Mouse (Mus musculus) retina, postnatal 1 day (tissue): ENCODE measurements around the gene Zic2.
A peak's percentile ranks its signal among the peaks of the same experiment; 100 is the strongest.

Source experiments
- DNase-seq: peaks from one replicate; pipeline ENCODE4 v3.0.0-alpha.2; 2012

Zic2 gene

DNA sequence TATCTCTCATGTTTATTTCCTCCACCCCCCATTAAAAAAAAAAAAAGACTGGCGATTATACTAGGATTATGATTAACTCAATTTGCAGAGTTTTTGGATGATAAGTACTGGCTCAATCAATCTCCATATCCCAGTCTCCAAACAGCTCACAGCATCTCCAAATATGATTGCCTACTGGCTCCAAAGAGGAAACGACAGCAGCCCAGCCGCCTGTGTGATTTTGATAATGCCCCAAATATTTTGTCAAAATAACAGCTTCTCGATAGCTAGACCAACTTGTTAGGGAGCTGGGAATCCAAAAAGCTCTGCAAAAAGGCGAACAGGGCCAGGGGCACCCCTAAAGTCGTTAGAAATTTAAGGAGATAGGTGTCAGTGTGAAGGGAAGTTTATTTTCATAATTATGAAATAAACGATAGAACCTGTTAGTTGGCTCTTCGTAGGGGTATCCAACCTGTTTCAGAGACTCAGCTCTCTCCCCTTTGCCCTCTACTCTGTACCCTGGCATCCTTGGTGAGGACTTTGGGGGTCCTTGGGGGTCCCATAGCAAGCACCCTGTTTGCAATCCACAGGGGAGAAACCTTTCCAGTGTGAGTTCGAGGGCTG, 2.8 kb downstream of the Zic2 start:
- peak; percentile 39 for DNase-seq

DNA sequence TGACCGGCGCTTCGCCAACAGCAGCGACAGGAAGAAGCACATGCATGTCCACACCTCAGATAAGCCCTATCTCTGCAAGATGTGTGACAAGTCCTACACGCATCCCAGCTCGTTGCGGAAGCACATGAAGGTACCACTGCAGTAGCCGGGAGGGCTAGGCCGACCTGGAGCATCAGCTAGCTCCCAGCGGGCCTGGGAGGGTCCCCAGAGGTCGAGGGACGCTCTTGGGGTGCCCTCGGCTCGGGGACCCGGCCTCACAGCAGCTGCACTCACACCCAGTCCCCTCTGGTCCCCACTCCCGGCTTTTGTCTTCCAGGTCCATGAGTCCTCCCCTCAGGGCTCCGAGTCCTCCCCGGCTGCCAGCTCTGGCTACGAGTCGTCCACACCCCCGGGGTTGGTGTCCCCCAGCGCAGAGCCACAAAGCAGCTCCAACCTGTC, 3.4 kb downstream of the Zic2 start:
- DNase-seq: peak; percentile 73

DNA sequence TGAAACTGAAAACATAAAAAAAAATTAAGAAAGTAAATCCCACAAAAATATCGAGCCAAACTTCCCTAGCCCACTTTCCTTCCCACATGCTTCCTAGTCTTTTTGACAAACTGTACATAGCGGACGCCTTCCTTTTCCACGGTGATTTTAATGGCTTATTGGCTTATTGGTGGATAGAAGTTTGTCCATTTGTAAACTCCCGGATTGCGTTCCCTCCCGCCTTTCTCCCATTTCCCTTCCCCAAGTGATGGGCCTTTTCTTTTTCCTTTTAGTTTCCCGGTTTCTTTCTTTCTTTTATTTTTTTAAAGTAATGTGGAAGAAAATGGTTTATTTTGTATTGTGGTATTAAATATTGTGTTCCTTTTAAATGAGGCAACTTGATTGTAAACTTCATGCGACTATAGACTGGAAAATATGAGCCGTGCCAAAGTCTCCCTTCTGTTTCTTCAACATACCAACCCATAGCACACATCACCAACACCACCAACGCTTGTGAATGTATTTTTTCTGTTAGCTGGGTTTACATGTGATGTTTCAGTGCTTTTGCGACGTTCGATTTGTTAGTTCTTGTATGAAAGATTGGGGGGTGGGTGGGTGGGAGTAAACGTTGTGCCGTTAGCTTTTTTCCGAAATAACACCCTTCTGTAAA, 4.3 kb downstream of the Zic2 start:
- peak; percentile 35 for DNase-seq

DNA sequence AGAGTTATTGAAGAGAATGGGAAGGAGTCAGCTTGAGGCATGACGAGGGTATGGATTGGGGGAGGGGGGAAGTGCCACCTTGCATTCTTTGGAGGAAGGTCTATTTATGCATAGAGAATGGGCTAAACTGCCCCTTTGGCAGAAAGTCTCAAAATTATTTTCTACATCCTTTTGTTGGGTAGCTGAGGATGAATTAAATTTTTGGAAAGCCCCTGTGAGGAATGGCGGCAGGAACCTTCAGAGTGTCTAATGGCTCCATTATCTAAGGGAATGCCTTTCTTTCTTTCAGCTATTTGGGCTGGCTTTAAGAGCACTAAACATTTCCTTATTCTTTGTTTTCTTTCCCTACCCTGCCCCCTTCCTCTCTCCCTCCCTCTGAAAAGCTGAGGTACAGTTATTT, 5.1 kb downstream of the Zic2 start:
- peak; percentile 37 for DNase-seq

DNA sequence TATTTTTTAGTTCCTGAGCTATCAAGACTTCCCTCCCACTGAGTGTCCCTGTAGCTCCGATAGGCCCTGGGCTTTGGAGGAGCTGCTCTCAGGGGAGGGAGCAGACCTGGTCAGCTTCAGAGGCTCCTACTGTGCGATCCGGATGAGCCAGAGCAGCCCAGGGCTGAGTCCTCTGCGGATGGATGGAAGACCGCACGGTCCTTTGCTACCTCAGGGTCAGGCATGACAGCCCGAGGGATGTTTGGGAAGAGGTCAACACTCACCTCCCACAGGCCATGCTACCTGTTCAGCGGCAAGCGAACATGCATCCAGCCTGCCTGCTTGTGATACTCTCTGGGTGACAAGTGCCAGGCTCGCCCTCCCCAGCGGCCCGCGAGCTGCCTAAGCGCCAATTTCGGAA, 5.9 kb downstream of the Zic2 start:
- DNase-seq: peak; percentile 53

DNA sequence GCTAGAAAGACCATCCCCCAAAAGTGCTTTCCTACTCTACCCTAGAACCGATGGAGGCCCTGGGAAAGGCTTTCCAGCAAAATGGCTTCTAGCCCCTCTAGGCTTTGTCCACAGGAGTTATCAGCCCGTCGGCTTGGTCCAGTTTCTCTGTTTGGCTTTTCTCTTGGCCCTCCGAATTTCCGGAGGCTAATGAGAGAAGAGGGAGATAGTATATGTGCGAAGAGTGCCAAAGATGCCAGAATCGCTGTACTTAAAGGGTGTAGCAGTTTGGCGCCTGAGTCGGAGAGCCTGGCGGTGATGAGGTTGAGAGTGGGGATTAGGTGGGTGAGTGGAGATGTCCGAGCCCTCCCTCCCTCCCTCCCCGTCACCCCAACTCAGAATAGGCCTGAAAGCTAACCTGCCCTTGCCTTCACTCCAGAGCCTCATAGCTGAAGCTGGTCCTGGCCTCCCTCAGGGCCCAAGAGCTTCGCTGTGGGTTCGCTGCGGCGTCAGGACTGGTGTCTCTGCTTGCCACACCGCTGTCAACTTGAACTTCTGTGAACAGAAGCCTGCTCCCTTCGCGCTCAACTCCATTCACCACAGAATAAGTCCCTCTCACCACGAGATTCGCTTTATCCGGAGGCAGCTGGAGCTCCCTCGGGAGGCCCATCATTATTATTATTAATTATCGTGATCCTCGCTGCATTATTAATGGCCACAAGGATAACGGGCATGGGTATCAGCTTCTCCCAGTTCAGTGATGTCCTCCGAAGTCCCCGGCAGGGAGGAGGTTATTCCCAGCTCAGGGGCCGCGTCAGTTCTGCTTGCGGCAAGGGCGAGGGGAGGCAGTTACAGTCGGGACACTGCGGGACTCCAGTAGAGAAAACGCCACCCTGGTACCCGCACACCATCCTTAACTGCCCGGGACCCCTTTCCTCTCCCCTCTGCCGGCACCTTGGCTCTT, 7.1 kb downstream of the Zic2 start:
- DNase-seq: peak; percentile 85

DNA sequence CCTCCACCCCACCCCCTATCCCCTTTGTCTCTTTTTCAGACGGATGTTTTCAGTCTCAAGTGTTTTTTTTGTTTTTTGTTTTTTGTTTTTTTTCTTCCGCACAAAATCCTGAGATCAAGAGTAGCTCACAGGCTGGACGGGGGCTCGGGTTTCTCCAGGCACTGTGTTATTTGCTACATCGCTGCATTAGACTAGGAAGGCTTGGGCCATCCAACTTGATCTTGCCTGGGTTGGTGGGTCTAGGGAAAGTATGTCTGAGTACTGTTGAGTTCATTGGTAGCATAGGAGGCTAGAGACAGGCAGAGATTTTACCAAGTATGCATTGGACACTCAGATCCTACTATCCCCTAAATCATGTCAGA, 7.8 kb downstream of the Zic2 start:
- DNase-seq: no peak

DNA sequence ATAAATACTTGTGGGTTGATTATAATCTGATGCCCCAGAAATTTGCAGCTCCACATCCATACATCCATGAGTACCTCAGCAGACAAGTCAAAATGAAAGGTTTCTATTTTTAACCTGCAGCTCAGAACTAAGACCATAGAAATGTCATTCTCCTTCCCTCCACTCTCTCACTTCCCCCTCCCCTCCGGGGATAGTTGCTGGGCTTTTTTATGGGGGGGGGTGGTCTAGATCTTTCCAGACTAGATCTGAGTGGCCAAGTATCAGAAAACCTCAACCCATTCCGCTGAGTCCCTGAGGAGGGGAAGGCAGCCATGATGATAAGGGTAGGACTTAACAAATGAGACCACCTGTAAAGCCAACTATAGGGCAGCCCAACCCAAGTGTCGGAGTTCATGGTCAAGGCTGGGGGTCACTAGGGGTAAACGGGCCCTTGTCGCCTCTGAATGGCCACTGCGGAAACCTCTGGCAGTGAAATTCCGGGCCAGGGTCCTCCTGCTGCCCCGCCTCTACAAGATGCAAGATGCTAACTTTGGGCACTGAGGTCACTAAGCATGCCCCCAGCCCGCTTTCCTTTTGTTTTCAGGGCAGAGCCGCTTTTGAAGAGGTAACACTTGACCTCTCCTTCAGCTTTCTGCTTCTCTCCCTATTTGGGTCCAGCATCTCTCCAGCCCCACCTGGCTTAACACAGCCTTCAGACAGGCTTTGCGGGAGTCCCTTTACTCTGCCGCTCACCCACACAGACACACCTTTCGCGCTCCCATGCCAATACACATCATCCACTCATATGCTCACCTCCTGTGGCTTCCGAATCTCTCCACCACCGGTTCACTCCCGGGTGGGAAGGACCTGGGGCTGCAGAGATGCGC, 8.6 kb downstream of the Zic2 start:
- peak; percentile 31 for DNase-seq

DNA sequence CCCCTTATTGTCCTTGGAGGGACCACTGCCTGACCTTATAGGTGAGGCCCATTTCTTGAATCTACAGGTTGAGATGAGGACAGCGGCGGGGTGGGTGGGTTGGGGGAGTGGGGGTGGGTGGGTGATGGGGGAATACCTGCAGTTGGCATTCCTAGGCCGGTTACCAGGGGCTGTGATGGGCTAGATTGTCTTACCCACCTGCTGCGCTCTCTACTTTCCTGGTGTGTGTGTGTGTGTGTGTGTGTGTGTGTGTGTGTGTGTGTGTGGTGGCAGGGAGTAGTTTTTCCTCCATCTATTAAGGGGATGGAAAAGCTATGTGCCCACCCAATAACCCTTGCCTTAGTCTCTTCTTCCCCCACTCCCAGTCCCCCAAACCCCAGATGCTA, 9.2 kb downstream of the Zic2 start:
- DNase-seq: no peak

DNA sequence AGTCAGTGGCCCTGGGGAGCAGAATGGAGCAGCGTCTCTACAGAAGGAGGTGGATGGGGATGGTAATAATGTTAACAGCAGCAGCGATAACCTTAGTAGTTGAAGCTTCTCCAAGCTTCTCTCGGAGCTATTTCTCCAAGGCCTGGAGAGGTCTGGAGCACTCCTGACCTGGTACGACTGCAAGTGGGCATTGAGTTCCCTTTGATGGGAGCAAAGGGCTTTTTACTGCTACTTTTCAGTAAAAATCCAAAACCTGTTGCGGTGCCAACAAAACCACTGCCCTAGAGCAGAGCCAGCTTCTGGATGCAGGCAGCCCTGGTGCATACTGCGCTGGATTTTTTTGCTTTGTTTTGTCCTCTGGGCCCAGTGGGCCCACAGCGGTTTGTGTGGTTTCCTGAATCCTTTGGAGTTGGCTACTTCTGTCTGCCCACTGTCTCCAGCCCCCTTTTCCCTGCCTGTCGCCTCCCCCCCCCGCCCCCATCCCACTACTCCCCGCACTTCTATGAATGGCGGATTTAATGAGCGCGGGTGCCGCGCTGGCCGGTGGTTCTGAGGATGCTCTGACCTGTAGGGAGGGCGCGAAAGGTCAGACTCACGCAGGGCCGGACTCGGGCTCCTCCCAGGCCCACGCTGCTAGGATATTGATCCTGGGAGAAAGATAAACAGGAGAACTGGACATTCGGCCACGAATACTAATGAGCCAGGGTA, 9.8 kb downstream of the Zic2 start:
- peak; percentile 70 for DNase-seq

DNA sequence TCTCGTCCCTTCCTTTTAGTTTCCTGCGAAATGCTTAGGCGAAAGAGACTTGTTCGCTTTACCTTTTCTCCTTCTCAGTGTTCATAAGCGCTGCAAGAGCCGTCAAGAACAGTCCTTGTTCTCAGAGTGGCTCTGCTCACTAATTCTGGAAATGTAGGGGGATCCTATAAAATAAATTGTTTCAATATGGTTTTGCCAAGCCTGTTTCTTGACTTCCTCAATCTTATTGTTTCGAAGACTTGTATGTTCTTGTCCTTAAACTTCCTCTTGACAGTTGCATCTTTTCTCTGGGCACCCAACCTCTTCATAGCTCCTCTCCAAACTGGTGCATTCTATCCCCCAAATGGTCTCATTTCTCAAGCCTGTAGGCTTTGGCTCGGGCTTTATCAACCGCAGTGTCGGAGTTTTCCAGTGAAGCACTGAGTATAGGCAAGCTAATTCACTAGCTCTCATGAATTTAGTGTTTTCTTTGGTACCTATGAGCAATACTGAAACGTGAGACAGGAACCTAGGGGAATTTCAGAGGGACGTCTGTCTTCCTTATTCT, 10.5 kb downstream of the Zic2 start:
- peak; percentile 50 for DNase-seq

DNA sequence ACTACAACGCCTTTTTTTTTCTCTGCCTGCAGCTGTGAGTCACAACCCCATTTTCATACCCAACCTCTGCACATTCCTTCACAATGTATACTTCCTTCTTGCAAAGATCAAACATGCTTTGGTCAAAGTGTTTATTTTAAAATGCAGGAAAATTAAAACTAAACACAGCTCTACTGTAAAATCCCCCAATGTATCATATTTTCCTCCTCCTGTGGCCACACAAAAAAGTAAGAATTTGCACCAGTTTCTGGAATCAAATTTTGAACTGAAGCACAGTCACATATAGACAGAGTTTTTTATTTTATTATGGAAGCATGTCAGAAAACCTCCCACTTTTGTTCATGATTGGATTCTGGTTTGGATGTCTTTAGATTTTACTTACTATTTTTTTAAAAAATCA, 11.4 kb downstream of the Zic2 start:
- peak; percentile 7 for DNase-seq

DNA sequence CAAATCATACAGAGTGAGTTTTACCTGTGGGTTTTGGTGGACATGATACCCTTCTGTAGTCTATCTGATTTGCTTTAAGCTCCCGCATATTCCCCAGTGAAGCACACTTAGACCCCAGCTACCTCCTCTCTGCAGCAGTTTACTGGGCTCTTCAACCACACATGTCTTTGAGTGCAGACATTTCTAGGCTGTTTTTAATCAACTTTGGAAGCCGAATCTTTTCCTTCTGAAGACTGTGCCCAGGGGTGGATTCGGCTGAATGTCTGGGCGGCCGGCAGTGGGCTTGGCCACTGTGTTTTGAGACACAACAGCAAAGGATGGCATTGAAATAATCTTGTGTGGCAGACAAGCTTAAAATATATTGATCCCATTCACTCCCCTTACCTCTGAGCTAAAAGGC, 12.1 kb downstream of the Zic2 start:
- peak; percentile 47 for DNase-seq

DNA sequence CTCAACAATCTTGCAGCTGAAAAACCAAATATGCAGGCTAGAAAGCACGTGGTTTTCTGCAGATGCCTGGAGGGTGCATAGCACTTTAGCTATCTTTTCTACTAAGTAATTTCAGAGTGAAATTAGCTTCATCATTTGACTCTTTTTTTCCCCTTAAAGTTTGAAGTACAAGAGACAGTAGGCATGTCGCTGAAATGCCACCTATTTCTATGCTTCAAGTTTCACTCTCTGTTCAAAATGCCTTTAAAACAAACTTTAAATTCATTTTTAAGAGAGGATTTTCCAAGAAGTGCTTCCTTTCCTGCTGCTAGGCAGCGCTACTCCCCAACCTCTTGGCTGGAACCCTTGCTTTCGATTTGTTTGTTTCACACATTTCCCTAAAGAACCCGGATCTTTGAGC, 13.8 kb downstream of the Zic2 start:
- peak; percentile 57 for DNase-seq

DNA sequence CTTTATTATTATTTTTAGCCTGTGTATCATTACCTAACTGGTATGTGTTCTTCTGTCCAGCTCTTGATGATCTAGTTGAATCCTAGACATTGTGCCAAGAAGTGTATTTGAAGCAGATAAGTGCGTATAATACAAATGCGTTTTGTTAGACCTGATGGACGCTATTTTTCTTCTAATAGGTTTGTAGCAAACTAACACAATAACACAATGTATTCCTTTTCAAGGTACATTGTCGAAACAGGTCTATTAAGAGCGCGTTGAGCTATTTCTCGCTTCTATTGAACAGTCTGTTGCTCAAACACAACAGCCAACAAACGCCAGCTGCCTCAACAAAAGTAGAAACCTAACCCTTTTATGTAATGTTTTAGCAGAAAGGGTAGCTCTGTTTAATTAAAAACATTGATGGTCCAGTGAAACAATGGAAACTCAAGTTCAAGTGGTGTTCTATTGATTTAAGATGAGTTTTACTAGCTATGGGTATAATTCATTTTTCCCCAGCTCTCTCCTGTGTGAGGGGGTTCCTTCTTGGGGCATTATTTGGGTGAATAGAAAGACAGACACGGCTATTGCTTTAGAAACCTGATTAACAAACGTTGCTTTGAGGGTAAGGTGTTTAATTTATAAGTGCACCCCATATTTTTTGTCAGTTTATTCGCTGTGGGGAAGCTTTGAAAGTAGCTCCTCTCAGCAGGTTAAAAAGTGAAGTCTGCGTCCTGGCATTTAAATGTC, 14.6 kb downstream of the Zic2 start:
- peak; percentile 64 for DNase-seq

DNA sequence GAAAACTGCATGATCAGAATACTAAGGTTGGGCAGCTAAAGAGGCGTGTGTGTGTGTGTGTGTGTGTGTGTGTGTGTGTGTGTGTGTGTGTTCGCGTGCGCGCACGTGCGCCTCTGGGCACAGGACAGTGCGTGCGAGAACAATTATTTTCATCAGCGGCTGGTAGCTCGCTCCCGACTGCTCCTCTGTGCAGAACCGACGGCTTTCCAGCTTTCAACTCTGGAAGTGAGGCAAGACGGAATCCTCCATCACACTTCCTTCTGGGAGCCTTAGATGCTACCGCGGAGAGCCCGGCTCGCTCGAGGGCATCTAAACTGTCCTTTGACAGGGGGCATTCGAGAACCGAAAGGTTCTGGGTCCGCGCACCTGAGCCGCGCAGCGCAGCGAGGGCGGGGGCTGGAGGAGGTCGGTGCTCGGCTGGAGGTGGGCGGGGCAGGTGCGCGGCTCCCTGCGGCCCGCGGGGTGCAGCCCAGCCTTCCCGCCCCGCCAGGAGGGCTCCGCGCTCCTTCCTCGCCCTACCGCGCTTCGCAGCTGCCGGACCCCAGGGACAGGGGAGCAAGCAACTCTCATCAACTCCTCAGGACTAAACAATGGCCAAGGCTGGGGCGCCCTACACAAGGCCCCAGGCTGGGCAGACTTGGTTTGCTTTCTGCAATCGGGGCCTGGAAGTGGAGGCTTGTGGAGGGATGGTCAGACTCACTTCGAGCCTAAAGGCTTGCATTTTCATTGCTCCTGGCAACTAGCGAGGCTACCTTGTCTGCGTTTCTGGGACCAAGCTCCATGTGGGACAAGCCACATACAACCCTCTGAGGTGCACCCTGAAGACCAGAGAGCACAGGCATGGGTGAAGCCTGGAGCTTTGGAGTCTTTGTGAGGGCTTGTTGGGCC, 15.4 kb downstream of the Zic2 start, which contains the start of gene Gm10837:
Gene Gm10837 (plus strand): TSS at position 146 of the 888 bp plus-strand sequence.
- DNase-seq: peak; percentile 68

DNA sequence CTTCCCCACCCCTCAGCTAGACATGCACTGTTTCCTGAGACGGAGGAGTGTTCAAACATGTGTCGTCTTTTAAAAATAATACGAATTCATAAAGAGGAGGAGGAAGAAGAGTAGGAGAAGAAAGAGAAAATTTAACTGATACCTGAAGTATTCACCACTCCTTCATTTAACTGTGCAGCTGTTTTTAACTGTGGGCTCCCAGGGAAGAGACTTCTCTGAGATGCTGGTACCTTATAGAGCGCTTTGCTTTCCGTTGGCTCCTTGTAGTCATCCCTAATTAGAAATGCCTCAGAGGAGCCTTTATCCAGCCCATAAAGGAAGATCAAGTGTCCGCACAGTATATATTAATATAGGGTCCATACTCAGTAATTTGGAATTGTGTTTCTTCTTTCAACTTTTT, 16.3 kb downstream of the Zic2 start:
- DNase-seq: no peak

DNA sequence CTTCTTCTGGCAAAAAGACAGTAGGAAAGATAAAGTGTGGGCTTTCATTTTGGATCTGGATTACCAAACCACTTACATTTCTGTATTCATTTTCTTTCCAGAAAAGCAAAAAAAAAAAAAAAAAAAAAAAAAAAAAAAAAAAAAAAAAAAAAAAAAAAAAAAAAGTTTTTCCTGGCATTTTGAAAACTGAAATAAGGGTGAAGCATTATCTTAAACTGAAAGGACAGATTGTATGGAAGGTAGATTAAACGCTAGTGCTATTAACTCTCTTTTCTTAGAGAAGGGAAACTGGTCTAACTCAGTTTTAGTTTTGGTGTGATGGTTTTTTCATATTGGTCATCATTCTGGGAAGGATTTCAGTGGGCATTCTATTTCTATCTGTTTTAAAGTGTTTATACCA, 16.8 kb downstream of the Zic2 start:
- no peak for DNase-seq

DNA sequence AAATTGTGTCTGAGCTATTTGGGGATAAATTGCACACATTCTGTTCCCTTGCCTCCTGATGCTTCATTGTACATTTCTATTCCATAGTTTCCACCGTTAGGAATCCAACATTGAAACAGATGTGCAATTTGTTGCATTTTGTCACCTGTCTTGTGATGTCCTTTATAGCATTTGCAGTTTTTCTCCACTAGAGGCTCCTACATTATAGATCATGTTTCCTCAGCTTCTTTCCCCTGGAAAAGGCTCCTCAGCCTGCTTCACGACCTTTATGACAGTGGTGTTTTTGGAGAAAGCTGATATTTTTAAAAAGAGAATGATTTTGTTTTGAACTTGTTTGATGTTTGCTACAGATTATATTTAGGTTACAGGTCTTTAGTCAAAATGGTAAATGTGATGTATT, 33.8 kb downstream of the Zic2 start:
- DNase-seq: peak; percentile 34

DNA sequence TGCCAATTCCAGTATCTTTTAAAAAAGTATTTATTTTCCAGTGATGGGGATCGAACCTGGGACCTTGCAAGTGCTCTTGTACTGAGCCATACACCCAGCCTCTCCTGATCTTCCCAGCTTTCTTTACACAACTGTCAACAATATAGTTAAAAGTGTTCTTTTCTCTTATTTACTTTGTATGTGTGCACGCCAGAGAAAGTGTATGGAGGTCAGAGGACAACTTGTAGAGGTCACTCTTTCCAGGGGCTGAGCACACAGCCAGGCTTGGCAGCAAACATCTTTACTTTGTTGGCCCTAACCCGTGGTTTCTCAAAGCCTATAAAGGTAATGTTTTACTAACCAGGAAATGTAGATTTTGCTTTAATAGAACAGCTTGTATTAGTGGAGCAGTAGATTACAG, 36.3 kb downstream of the Zic2 start:
- DNase-seq: no peak
